Mouse (Mus musculus) E14TG2a.4 (cell line): ENCODE results near the gene Notch1.

Source experiments
- CTCF ChIP-seq: conservative IDR thresholded peaks from 2 replicates; pipeline ENCODE4 v1.5.1; 2014; ENCODE audit warnings: low read length
- NANOG ChIP-seq: IDR thresholded peaks from 2 replicates; pipeline ENCODE4 v1.6.1; 2014; ENCODE audit warnings: borderline replicate concordance, low read length, mixed read lengths
- POU5F1 ChIP-seq: IDR thresholded peaks from 2 replicates; pipeline ENCODE4 v1.6.1; 2014; ENCODE audit warnings: low read length, borderline replicate concordance

DNA sequence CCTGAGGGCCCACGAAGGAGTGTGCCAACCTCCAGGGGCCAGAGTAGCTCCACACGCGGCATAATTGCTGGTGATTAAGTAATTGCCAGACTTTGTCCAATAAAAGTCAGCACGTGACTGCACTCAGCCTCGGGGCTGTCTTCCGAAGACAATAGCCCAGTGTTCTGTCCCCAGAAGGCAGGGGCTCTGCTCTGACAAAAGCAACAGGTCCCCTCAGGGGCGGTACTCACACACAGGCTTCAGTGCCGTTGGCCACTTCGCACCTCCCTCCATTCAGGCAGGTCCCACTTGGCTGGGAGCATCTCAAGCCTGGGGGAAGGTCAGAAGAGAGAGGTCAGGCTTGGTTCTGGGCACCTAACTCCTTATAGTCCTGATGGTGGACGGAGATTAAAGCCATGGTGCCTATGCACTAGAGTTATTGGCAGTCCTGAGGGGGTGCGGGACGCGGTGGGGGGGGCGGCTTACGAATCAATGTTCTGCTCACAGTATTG lies 14.8 kb downstream of the Notch1 start:
- TF ChIP-seq CTCF (no peak), NANOG (no peak), POU5F1 (no peak)
